17 mouse cellular contexts compared by ENCODE assay signal in the genomic region with DNA sequence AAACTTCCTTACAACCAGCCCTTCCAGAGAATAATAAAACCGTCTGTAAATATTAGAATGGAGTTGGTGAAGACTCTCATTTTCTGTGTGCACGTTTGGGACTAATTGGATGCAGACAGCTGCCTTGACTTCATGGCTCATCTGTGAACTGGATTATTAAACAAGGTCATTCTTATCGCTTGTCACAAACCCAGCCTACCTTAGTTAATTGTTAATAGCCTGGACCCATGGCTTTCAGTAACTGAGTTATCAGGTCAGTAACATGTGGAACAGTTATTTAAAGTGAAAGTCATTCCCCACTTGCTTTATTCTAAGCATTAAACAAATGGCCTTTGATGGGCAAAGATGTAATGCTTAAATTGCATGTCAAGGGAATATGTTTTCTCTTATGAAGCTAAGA.
"Had no signal": no experiment of that assay in that cellular context is flagged by ENCODE, and none has a peak within 500 bp of the region (broad histone marks: within the 10 kb centered on the region; RNA-seq: fewer than 3 reads in every experiment).

No protein-coding gene starts in this region.

- H3K4me1 ChIP-seq: midbrain, embryonic 10.5 days; midbrain, embryonic 12.5 days; neural tube, embryonic 13.5 days; neural tube, embryonic 15.5 days; stomach, embryonic 15.5 days had no signal

- H3K9ac ChIP-seq: lung, embryonic 14.5 days; midbrain, embryonic 12.5 days; neural tube, embryonic 13.5 days; neural tube, embryonic 15.5 days; stomach, embryonic 15.5 days had no signal

- H3K27me3 ChIP-seq: midbrain, embryonic 12.5 days; neural tube, embryonic 13.5 days; neural tube, embryonic 15.5 days; stomach, embryonic 15.5 days had no signal

- H3K36me3 ChIP-seq: midbrain, embryonic 10.5 days; midbrain, embryonic 12.5 days; neural tube, embryonic 13.5 days; neural tube, embryonic 15.5 days; stomach, embryonic 15.5 days had no signal

- DNase-seq: lung, adult 18-20 months; lung, embryonic 14.5 days; lung, postnatal 10 days; lung, postnatal 4 days; midbrain, embryonic 14.5 days; right cerebral cortex, postnatal 14 days; thymus, adult 2 months; thymus, postnatal 25 days; thymus, postnatal 4 days had no signal

- H3K4me2 ChIP-seq: lung, embryonic 14.5 days; midbrain, embryonic 12.5 days; neural tube, embryonic 13.5 days; neural tube, embryonic 15.5 days; stomach, embryonic 15.5 days had no signal

- H3K27ac ChIP-seq: midbrain, embryonic 10.5 days; midbrain, embryonic 12.5 days; neural tube, embryonic 13.5 days; neural tube, embryonic 15.5 days; stomach, embryonic 15.5 days; stomach, postnatal 0 days had no signal

- H3K4me3 ChIP-seq: midbrain, embryonic 10.5 days; midbrain, embryonic 12.5 days; myocyte; neural tube, embryonic 13.5 days; neural tube, embryonic 15.5 days; stomach, embryonic 15.5 days had no signal

- ATAC-seq: midbrain, embryonic 16.5 days had no signal

- H3K9me3 ChIP-seq: midbrain, embryonic 10.5 days; midbrain, embryonic 12.5 days; neural tube, embryonic 13.5 days; neural tube, embryonic 15.5 days; stomach, embryonic 15.5 days had no signal
